Mouse (Mus musculus) CD8-positive naive resting alpha-beta T cell, adult 2 months (primary cell): ENCODE measurements around the gene Itgb7.

Source experiments
- DNase-seq, 2 experiments: peaks; one replicate each; pipeline ENCODE4 v3.0.0; 2022; ENCODE audit warnings: low read depth in 2 of 2, low spot score in 2 of 2

Gene Itgb7

DNA sequence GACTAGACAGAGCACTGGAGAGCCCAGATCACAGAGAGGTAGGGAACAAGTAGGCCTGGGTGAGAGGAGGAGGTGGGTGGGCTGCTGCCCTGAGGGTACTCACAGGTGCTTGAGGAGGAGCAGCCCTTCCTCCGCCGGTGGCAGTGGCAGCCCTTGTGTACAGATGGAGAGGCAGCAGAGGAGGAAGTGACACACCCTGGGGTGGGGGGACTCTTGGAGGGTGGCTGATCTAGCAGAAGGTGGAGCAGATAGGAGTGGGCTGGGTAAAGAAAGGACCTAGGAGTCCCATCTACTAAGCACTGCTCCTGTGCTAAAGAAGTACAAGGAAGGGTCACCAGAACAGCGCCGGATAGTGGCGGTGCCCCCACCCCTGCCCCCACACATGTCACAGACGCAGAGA lies at the start of gene Itgb7:
Gene Itgb7 (minus strand): TSS at position 197 of the 400 bp plus-strand sequence.
- peak; percentile 41 to 46 for DNase-seq

DNA sequence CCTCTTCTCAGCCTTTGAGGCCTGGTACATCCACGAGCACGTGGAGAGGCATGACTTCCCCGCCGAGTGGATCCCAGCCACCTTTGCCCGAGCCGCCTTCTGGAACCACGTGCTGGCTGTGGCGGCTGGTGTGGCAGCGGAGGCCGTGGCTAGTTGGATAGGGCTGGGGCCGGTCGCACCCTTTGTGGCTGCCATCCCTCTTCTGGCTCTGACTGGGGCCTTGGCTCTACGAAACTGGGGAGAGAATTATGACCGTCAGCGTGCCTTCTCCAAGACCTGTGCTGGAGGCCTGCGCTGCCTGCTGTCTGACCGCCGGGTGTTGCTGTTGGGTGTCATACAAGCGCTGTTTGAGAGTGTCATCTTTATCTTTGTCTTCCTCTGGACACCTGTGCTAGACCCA lies 48.9 kb upstream of the Itgb7 start:
- no peak for DNase-seq

DNA sequence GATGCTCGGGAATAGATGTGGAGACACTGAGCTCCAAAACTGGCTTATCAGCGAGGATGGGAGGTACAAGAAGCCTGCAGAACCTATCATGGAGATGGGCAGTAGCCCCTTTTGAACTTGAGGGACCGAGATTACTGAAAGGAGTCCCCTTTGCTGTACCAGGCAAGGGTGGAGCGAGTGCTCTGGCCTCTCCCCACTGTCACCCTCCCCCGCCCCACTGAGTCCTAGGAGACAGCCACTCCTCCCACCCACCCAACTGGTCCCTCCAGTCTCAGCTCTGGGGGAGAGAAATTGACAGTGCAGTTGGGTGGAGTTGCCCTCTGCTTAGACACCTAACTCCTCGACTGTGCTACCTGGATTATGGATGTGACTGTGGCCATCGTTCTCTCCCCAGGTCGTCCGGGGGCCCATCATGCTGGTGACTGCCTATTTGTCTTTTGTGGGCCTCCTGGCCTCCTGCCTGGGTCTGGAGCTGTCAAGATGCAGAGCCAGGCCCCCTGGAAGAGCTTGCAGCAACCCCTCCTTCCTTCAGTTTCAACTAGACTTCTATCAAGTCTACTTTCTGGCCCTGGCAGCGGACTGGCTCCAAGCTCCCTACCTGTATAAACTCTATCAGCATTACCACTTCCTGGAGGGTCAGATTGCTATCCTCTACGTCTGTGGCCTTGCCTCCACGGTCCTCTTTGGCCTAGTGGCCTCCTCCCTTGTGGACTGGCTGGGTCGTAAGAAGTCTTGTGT lies 48.2 kb upstream of the Itgb7 start:
- DNase-seq: no peak

DNA sequence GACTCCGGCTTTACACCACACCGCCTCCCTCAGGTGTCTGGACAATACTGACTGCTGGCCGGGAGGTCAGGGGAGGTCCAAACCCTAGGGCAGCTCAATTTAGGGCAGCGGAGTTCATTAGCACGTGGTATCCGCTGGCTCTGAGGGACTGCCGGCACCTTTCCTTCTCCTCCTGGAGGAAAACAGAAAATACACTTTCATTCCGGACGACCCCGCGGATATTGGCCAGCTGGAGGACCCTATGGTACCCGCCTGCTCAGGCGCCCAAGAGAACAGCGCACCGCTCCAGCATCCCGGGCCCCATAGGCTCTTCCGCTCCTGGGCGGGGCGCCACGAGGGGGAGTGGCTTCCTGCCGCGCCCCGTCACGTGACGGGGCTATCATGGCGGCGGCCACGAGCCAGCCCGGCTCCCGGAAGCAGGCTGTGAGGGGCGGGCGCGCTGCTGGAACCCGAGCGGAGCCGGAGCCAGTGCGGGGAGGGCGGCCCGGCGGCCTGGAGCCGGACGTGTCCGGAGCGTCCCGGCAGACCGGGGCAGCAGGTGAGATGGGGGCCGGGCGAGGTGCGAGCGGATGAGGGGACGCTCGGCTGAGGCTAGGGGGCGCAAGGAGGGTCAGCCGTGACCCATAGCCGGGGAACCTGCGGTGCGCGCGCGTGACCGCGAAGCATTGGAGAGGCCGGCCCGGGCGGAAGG lies 47.5 kb upstream of the Itgb7 start, which contains the start of gene Mfsd5:
Gene Mfsd5 (plus strand): TSS at position 363 of the 691 bp plus-strand sequence.
- DNase-seq: peak; percentile 67 to 76

DNA sequence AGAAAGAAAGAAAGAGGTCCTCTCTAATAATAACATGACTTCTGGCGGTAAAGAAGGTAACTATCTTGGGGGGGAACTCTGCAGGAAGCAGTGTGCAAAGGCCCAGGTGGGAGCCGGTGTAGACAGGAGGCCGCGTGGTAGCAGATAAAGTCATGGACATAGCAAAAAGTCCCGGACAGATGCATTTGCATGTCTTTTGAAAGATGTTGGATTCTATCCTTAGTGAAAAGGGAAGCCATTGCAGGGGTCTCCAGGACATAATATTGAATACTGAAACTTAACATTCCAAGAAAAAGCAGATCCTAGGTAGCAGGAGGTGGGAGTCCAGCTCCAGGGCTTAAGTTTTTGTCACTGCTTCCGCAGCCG lies 47.0 kb upstream of the Itgb7 start:
- DNase-seq: no peak

DNA sequence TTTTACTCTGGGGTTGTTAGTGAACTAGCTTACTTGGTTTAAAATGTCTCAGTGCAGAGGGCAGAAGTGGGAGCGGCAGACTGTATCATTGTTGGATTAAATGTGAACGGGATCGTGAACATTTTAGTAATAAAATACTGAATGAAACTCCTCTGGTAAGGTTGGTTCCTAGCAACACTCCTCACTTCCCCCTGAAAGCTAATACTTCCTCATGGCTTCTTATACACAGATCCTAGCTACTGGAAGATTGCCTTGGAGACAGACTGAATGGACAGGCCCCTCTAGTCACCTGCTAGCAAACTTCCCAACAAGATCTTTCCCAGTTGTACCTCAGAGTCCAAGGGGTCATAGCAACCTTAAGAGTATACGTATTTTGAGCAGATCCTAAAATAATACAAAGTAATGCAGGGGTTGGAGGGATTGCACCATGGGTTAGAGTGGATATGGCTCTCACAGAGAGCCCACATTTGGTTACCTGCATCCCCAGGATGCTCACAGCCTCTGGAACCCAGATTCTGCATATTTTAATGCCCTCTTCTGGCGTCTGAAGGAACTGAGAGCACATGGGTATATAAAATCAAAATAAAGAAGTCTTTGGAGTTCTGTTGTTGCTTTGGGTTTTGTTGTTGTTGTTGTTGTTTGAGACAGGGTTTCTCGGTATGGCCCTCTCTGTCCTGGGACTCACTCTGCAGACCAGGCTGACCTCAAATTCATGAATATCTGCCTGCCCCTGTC lies 42.4 kb upstream of the Itgb7 start:
- DNase-seq: no peak

DNA sequence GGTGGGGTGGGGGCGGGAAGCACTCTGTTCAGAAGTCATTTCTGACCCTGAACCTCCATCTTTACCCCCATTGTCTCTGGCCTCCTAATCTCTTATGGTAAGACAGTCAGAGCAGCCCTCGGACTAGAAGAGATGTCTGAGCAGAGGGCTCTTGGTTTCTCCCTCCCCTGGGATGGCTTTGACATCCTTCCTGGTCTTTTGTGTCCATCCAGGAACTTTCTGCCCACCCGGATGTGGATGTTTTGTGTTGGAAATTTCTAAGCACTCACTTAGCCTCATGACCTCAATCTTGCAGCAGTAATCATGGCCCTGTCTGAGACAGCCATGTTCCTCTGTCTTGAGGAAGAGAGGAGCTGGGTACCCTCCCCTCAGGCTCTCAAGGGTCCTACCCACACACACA lies 39.7 kb upstream of the Itgb7 start:
- DNase-seq: no peak

DNA sequence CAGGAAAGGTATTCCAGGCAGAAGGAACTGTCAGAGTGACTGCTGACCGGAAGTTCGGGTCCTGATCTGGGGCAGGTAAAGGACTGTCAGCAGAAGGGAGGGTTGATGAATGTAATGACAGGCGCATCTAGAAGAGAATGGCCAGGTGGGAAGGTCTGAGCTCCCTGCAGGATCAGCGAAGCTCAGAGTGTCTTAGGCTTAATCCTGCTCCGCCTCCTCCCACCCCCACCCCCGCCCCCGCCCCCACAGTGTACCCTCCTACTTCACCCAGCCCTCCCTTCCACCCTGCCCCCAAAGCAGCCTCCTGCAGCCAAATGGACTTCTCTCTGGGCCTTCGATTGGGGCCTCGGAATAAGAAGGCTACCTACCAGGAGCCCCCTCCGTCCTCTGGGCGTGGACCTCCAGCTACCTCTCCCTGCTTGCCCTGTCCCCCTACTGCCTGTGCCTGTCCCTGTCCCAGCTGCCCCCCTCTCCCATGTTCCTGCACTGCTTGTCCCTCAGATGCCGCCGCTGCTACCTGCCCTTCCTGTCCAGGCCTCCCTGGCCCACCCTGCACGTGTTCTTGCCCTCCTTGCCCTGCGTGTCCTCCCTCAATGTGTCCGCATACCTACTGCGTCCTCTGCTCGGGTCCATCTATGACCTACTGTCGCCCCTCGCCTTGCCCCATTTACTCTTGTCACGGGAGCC lies 38.7 kb upstream of the Itgb7 start, which contains the start of gene Gm9918:
Gene Gm9918 (plus strand): TSS at position 290 of the 687 bp plus-strand sequence.
- no peak for DNase-seq

DNA sequence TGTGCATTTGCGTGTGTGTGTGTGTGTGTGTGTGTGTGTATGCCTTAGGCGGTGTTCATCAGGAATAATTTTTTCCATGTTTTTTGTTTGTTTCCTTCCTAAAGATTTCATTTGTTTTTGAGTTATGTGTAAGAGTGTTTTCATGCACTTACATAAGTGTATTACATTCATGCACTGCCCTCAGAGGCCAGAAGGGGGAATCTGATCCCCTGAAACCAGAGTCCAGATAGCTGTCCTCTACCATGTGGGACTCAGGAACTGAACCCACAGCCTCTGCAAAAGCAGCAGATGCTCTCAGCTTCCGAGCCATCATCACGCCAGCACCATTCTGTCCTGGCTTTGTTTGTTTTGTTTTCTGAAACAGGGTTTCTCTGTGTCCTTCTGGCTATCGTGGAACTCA lies 33.8 kb upstream of the Itgb7 start:
- DNase-seq: no peak

DNA sequence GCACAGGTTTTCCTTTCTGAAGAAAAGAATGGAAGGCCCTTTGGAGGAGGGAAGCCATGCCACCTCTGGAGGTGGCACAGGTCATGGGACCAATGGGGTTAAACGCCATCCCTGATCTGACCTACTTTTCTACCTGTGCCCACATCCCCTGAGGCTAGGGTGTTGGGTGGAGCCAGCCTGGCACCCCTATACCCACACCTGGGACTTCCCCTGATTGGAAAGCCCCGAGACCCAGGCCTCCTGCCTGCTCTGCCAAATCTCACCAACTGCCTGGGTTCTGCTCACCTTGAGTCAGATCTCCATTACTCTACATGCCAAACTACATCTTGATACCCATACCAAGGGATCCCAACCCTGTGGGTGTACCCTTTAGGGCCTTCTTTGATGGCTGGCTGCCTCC lies 31.3 kb upstream of the Itgb7 start:
- peak in 1 of 2 experiments; percentile 41 for DNase-seq

DNA sequence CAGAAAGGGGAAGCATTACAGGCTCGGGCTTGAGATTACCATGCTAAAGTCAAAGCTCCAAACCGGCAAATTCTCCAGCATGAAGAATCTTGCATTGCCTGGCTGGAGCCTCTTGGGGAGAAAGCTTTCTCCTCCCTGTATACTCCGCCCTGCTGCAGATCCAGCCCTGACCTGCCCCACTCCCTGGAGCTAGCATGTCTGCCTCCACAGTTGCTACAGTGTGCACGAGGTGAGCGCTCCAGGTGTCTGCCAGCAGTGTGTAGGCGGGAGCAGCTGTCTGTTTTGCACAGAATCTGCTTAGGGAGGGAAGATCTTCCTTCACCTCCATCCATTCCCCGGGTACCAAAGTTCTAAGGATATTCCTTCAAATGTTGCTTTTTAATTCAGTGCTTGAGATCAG lies 30.8 kb upstream of the Itgb7 start:
- no peak for DNase-seq

DNA sequence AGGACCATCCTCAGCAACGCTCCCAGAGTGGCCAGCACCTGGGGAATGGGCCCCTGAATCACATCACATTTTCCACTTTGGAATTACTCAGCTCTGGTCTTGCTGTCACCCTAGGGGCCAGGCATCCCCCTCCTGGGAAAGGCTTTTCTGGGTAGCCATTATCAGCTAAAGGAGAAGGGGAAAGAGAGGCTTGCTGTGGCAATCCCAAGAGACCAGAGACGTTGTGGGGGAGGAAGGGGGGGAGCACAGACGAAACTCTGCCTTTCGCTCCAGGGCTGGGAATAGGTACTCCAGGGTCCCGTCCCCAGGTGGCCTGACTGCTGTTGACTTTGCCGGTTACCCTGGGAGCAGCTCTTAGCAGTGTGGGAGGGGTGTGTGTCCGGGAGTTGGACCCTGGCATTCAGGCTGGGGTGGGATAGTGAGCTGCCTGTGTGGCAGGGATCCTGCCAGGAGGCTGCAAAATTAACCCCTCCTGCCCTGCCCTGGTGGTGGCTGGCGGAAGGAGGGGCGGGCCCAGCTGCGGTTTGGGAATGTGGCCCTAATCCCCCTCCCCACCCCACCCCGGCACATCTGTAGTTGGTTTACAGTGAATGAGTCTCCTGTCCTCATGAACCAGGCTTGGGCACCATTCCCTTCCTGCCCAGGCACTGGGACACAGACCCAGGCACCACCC lies 27.0 kb upstream of the Itgb7 start:
- no peak for DNase-seq

DNA sequence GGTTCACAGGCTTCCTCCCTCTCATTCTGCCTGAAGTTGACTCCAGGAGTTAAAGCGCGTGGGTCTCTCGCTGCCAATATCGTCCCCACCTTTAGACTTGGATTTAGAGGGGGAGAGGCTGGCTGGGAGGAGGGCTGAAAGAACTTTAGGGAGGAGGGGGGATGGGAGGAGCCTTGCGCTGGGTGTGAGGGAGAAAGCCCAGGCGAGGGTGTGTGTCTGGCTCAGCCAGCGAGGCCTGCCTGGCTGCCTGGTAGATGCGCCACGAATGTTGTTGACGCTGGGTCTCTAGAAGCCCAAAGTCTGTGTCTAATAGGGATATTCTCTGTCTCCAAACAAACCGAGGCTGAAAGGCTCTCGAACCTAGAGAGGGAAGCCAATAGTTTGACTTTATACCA lies 26.3 kb upstream of the Itgb7 start:
- no peak for DNase-seq

DNA sequence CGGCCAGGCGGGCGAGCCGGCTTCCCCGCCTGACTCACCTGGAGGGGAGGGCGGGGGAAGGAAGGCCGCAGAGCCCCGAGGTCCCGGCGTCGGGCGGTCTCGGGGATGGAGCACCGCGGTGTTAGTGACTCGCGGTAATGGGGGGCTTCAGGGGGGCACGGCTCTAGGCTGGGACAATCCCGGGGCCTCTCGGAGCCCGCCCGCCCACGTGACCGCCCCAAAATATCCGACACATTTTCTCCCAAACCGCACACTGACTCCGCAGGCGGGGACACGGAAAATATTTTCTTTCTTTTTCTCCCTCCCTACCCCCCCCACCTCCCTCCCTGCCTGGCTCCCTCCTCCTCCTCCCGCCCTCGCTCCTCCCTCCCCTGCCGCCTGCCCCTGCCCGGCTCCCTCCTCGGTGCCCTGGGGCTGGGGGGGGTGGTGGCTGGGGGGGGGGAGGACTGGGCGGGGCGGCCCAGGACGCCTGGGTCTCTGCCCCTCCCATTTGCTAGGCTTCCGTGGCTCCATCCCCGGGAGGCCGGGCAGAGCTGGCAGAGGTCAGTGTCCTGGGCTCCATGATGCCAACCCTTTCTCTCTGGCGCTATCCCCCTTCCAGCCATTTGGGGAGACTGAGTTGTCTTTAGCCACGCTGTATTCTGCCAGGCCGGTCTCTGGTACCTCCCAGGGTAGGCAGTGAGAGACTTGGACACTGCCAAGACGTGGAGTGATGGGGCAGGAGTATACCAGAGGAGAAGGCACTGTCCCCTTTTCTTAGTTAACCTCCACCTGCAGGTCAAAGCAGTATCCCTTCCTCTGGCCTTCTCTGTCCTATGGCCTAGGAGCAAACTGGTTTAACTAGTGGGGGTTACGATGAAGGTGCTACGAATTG lies 25.7 kb upstream of the Itgb7 start, which contains the start of gene Rarg:
Gene Rarg (minus strand): TSS at position 316 of the 874 bp plus-strand sequence.
- DNase-seq: no peak

DNA sequence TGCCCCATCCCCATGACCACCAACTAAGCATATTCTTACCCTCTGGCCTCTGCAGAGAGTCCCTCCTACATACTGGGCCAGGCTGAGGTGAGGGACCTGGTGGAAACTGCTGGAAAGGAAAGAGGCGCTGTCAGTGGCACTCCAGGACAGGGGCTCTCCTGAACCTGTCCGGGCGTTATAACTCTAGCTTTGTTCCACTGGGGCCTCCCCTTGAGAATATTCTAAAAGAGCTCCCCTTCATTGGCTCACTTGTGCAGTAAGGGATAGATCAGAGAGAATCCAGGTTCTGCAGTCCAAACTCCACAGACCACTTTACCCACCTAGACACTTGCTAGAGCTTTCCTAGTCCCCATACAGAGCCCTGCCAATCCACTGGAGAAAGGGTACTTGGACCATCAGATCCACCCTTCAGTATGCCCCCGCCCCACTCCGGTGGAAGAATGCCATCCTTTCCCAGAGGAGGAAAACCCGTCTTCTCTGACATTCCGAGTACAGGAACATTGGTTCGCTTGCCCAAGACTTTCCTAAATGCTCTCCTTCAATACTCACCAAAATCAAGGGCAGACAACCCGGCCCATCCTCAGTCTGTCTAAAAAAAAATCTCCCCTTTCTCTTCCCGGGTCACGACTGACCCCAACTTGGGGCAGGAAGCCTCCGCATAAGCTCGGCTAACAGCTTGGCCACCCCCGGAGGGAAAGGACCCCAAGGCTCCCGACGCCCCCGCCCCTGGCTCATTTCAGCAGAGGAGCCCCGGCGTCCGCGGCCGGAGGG lies 24.9 kb upstream of the Itgb7 start:
- DNase-seq: no peak

DNA sequence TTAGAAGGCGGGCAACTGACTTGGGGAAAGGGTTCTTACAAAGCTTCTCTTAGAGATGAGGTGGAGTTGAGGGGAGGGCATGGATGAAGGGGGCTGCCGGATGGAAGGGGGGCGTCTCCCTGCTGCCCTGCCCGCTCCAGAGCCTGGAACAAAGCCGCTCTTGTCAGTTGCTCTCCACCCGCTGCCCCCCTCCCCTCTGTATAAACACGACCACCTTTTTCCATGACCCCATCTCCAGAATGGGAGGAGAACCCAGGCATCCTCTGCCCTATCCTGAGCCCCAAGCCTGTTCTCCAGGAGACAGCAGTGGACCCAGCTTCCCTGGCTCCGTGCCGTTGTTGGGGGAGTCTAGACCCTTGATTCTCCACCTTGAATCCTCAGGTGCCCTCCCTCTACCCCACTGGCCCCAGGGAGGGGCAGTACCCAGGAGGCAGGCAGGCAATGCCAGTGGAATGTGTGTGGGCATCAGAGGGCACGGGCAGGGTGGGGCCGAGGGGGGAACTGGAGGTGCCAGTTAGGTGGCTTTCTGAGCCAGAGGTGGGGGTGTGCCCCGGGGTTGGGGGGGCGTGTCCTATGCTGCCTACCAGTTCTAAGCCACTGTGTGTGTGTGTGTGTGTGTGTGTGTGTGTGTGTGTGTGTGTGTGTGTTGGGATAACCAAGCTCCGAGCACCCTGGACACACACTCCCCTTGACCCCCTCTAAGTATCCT lies 24.0 kb upstream of the Itgb7 start:
- DNase-seq: no peak

DNA sequence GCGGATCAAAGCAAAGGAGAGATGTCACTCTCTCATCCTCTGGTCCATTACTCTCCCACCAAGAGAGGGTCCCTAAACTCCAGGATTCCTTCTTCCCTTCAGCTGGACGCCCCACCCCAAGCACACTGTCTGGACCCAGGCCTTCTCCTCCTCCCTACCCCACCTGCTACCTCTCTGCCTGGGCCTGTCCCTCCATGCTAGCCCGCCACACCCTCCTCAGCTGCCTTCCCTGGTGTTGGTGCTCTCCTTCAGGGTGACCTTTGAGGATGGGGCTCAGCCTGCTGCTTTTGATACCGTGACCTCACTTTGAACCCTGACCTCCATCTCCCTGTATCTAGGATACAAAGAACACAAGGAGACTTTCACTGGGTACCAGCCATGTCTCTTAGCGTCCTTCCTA lies 18.8 kb upstream of the Itgb7 start:
- DNase-seq: no peak

DNA sequence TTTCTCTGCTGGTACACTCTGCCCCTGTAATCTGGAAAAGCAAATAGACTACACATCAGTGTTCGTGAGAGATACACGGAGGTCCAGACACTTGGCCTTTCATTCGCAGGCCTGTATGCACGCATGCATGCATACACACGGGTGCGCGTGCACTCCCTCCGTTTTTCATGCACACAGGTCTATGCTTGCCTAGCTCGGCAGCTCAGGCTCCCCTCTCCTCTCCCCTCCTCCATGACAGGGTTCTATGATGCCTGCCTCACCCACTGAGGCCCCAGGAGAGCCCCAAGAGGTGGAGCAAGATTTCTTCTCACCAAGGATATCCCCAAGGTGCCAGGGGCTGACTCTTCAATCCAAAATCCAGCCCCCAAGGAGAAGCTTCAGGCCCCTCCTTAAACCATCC lies 18.2 kb upstream of the Itgb7 start:
- no peak for DNase-seq
